Mouse (Mus musculus): ENCODE data around the gene Vmn1r218.

DNA sequence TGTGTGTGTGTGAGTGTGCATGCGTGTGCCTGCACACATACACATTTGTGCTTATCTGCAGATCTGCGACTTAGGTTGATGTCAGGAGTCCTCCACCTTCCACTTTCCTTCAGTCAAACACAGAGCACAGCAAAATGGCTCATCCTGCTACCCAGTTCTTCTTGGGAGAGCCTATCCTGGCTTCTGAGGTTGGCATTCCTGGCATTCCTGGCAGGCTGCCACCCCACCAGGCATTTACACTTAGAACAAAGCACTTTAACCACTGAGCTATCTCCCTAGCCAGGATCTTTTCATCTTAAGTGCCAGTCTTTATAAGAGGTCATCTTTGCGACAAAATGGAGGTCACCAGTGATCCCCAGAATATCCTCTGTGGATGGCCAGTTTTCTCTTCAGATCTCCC, 24.9 kb downstream of the Vmn1r218 start:
- no peak for TF ChIP-seq CTCF (IDR thresholded peaks at IDR 0.05; ENCODE audit: low read depth)
- TF ChIP-seq EP300 (optimal IDR thresholded peaks at IDR 0.05), result no peak
